Mouse (Mus musculus): ENCODE measurements around the gene Gga1.

DNA sequence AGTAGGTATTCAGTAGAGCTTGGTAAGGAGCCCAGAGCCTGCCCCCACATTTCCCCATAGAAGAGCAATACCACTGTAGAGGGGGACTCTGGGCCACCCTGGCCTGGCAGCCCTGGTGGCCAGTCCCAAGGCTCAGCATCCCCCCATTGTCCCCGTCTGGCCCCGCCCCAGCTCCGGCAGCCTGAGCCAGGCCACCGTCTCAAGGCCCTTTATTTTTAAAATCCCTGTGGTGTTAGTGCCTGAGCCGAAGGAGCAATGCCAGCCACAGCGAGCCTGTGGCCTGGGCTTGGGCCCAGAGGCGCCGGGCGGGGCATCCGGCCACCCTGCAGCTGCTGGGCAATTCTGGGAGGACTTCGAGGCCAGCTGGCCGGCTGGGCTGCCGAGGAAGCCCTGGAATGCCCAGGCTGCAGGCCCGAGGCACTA is 44.3 kb upstream of the Gga1 start:
- TF ChIP-seq MYOD1 (IDR thresholded peaks at IDR 0.05; ENCODE audit: control insufficient read depth, insufficient read length, low read depth) (peak; percentile 74), CTCF (IDR thresholded peaks at IDR 0.05; ENCODE audit: control insufficient read depth, insufficient read depth, insufficient read length) (no peak), MYOG (IDR thresholded peaks at IDR 0.05; ENCODE audit: control insufficient read depth, extremely low read depth, insufficient read length) (no peak)

Measured in C2C12 (cell line).